Mouse (Mus musculus) hindbrain, embryonic 15.5 days (tissue): ENCODE data around the gene Crebl2. TPM values are rescaled to one million over a fixed set of nuclear protein-coding genes. Genes with fewer than 3 reads are reported as not detected.
A peak's percentile ranks its signal among the peaks of the same experiment; 100 is the strongest.

ENCODE experiments used
- ATAC-seq: fragments of 200-750 bp; cut with Nextera tagmentation; 2 replicates; pipeline ENCODE4 v1.8.0; 2017; ENCODE audit warnings: low read depth, moderate number of reproducible peaks, moderate TSS enrichment; ENCODE audit not compliant: low FRiP score
- H3K27ac ChIP-seq: fragments of 300-500 bp; sonication (generic); replicated peaks from 2 replicates; pipeline ENCODE4 v1.5.1; 2015; ENCODE audit warnings: mild to moderate bottlenecking, inconsistent platforms
- H3K27me3 ChIP-seq: fragments of 300-500 bp; sonication (generic); 2 replicates; pipeline ENCODE4 v1.6.1; 2015; ENCODE audit warnings: control low read depth, inconsistent platforms
- H3K36me3 ChIP-seq: fragments of 300-500 bp; sonication (generic); 2 replicates; pipeline ENCODE4 v1.6.1; 2015; ENCODE audit warnings: control low read depth, inconsistent platforms
- H3K4me1 ChIP-seq: fragments of 300-500 bp; sonication (generic); replicated peaks from 2 replicates; pipeline ENCODE4 v1.6.1; 2015; ENCODE audit warnings: control low read depth, inconsistent platforms
- H3K4me2 ChIP-seq: fragments of 300-500 bp; sonication (generic); 2 replicates; pipeline ENCODE4 v1.6.1; 2015; ENCODE audit warnings: moderate library complexity, mild to moderate bottlenecking, inconsistent platforms
- H3K4me3 ChIP-seq: fragments of 300-500 bp; sonication (generic); 2 replicates; pipeline ENCODE4 v1.5.1; 2015; ENCODE audit warnings: mild to moderate bottlenecking, inconsistent platforms
- H3K9ac ChIP-seq: fragments of 300-500 bp; sonication (generic); 2 replicates; pipeline ENCODE4 v1.6.1; 2015; ENCODE audit warnings: inconsistent platforms
- H3K9me3 ChIP-seq: fragments of 300-500 bp; sonication (generic); 2 replicates; pipeline ENCODE4 v1.6.1; 2016; ENCODE audit warnings: control low read depth, inconsistent platforms
- WGBS: fragments of 180-500 bp; shearing (Covaris S2); methylation state at CpG from one replicate; pipeline ENCODE4 v1.1.7; 2015; 5-methylcytosine and 5-hydroxymethylcytosine counted together
- polyA plus RNA-seq: library from polyadenylated mRNA; unstranded; fragments of >200 nt; fragmentation: Nextera tagmentation; extraction: Ambion mirVana; gene quantifications from 2 replicates; pipeline ENCODE4 v1.2.1, GENCODE M21; 2015

Gene Crebl2
- polyA plus RNA-seq, 1 experiment from 2014 or later, result 4.2 TPM

DNA sequence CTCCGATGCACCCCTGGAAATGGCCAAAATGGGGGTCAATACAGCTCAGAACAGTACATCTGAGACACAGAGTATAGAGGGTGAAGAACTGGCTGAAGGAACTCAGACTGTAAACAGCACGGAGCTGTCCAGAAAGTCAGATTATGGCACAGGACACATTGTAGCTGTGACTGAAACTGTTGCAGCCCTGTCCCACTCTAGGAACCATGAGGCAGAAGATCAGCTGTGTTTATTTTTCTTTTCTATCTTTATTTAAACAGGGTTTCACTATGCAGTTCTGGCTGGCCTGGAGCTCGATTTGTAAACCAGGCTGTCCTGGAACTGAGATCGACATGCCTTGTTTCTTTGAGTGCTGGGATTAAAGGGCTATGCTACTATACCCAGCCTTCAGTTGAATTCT lies 30.3 kb downstream of the Crebl2 start:
- ATAC-seq, result no peak
- H3K9me3 ChIP-seq, result no peaks in the 10 kb centered on the region
- H3K9ac ChIP-seq, result no peak overlapping the region
- H3K4me1 ChIP-seq, result peaks cover 20% of the 10 kb centered on the region
- H3K27ac ChIP-seq, result no peak overlapping the region
- no peak overlapping the region for H3K4me3 ChIP-seq
- H3K4me2 ChIP-seq, result no peak overlapping the region
- peaks cover 5% of the 10 kb centered on the region; the same call in 1 of the 2 replicates for H3K36me3 ChIP-seq
- no peaks in the 10 kb centered on the region for H3K27me3 ChIP-seq
- WGBS, result 88% methylated on average over 4 of the region's 4 CpGs

DNA sequence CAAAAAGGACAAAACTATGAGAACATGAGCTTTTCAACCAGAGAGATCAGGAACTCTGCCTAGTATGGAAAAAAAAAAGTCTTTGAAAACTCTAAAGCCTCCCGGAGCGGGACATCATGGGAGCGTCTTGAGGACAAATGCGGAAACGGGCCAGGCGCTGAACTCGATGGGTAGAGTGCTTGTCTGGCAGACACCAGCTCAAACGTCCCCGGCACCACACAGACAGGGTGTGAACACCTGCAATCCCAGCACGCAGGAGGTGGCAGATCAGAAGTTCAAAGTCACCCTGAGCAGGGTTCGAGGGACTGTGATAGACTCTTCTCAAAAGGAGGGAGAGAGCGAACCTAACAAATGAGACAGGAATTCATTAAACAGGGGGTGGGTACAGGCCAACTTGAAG lies 31.4 kb downstream of the Crebl2 start:
- no peak overlapping the region for H3K4me2 ChIP-seq
- 84% methylated on average over 12 of the region's 12 CpGs for WGBS
- peaks cover 8% of the 10 kb centered on the region; the same call in 1 of the 2 replicates for H3K36me3 ChIP-seq
- peaks cover 20% of the 10 kb centered on the region for H3K4me1 ChIP-seq
- no peak for ATAC-seq
- no peak overlapping the region for H3K4me3 ChIP-seq
- H3K27me3 ChIP-seq, result no peaks in the 10 kb centered on the region
- H3K9ac ChIP-seq, result no peak overlapping the region
- no peak overlapping the region for H3K27ac ChIP-seq
- no peaks in the 10 kb centered on the region for H3K9me3 ChIP-seq

GRCm38 (mm10) chr6:134862671-134863104 lies 32.7 kb downstream of the Crebl2 start:
- Histone ChIP-seq H3K27me3 (no peaks in the 10 kb centered on the region), H3K4me1 (peaks cover 20% of the 10 kb centered on the region), H3K4me2 (peak overlapping the region; percentile 58), H3K9ac (peak overlapping the region; percentile 37), H3K9me3 (no peaks in the 10 kb centered on the region), H3K27ac (peak overlapping the region; percentile 79), H3K4me3 (peak overlapping the region; percentile 35), H3K36me3 (peaks cover 16% of the 10 kb centered on the region)
- WGBS, result 2% methylated on average over 13 of the region's 13 CpGs
- ATAC-seq, result peak; percentile 73

DNA sequence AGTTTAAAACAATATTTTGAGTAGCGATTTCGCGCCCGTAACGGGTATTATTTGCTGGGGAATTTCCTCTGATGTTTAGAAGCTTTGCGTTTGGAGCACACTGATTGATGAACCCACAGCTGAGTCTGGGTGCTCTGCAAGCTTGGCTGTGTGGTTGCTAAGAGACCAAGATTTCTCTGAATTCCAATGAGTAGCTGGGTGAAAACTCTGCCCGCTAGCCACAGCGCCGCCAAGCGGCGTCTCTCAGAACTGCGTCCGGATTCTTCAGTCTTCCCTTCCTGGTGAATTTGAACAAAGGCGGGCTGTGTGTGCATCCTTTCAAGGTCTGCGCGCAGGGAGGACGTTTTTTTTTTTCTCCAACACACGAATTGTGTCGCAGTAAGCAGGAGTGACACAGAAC lies 33.2 kb downstream of the Crebl2 start:
- H3K4me2 ChIP-seq, result peak overlapping the region; percentile 58
- H3K27ac ChIP-seq, result peak overlapping the region; percentile 79
- H3K4me3 ChIP-seq, result peak overlapping the region; percentile 35
- H3K4me1 ChIP-seq, result peaks cover 20% of the 10 kb centered on the region
- 0 out of 2 replicates have a peak overlapping the region, but pooled peaks have one; percentile 17 for H3K9ac ChIP-seq
- H3K9me3 ChIP-seq, result no peaks in the 10 kb centered on the region
- no peaks in the 10 kb centered on the region for H3K27me3 ChIP-seq
- 1% methylated on average over 19 of the region's 19 CpGs for WGBS
- peak; percentile 92 for ATAC-seq
- H3K36me3 ChIP-seq, result peaks cover 18% of the 10 kb centered on the region

DNA sequence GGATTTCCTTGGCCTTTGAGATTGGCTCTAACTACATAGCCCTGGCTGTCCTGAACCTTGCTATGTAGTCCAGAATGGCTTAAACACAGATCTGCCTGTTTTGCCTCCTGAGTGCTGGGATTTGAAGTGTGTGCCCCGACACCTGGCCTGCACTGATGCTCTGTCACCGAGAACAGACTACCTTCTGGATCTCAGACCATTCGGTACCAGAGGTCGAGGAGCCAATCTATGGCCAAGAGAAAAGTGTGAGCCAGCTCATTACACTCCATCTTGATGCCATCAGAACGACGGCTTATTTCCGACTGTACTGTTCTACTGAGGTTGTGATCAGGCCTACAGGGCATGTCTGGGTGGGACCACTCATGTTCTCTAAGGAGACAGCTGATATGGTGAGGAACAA lies 36.2 kb downstream of the Crebl2 start:
- Histone ChIP-seq H3K4me2 (no peak overlapping the region), H3K27ac (no peak overlapping the region), H3K9ac (no peak overlapping the region), H3K4me3 (no peak overlapping the region), H3K27me3 (no peaks in the 10 kb centered on the region), H3K9me3 (no peaks in the 10 kb centered on the region), H3K4me1 (peaks cover 20% of the 10 kb centered on the region), H3K36me3 (peaks cover 39% of the 10 kb centered on the region)
- no peak for ATAC-seq
- 96% methylated on average over 7 of the region's 7 CpGs for WGBS

GRCm38 (mm10) chr6:134867325-134867724 lies 37.4 kb downstream of the Crebl2 start:
- no peak overlapping the region for H3K27ac ChIP-seq
- no peak for ATAC-seq
- WGBS, result 95% methylated on average over 3 of the region's 3 CpGs
- no peaks in the 10 kb centered on the region for H3K27me3 ChIP-seq
- H3K4me3 ChIP-seq, result no peak overlapping the region
- peaks cover 10% of the 10 kb centered on the region for H3K4me1 ChIP-seq
- no peaks in the 10 kb centered on the region for H3K9me3 ChIP-seq
- H3K9ac ChIP-seq, result no peak overlapping the region
- H3K36me3 ChIP-seq, result peaks cover 39% of the 10 kb centered on the region
- no peak overlapping the region for H3K4me2 ChIP-seq

DNA sequence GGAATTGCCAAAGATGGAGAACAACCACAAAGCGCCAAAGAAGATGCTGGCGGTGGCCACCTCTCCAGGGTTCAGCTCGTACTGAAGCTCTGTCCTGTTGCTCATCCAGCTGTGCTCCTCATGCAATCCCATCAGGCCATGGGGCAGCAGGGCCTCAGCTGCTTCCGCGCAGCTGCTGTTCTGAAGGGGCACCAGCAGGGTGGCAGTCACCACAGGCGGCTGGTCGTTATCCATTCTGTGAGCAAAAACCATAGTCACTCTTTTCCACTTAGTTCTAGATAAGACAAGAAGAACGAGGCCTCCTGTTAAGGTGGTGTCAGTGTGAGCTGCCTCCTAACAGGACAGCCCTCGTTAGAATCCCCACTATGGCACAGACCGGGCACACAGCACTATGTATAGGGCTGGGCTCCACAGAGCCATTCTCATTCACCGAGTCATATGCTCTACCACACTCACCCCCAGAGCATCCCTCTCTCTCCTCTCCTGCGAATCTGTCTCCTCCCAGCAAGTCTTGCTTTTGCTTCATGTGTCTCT lies 40.3 kb downstream of the Crebl2 start:
- 92% methylated on average over 12 of the region's 12 CpGs for WGBS
- H3K36me3 ChIP-seq, result peaks cover 47% of the 10 kb centered on the region
- H3K27me3 ChIP-seq, result no peaks in the 10 kb centered on the region
- no peaks in the 10 kb centered on the region for H3K4me1 ChIP-seq
- H3K4me3 ChIP-seq, result no peak overlapping the region
- no peak overlapping the region for H3K27ac ChIP-seq
- no peaks in the 10 kb centered on the region for H3K9me3 ChIP-seq
- no peak overlapping the region for H3K4me2 ChIP-seq
- peak; percentile 32; the same call in 1 of the 2 replicates for ATAC-seq
- H3K9ac ChIP-seq, result no peak overlapping the region

DNA sequence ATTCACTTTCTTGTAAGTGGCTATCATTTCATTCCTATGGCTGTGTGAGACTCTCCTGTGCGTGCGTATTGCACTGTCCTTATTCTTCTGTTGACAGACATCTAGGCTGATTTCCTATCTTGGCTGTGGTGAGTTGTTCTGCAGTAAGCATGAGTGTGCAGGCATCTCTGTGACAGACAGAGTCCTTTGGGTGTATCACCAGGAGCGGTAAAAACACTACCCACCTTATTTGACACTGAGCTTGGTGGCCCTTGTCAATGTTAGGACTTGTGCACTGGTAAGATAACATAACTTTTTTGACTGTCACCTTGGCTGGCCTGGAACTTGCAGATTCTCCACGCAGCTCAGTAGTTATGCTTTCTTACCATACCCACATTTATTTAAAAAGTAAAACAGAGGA lies 40.9 kb downstream of the Crebl2 start:
- 96% methylated on average over 4 of the region's 4 CpGs for WGBS
- H3K4me2 ChIP-seq, result no peak overlapping the region
- H3K4me3 ChIP-seq, result no peak overlapping the region
- no peaks in the 10 kb centered on the region for H3K27me3 ChIP-seq
- no peak overlapping the region for H3K9ac ChIP-seq
- H3K36me3 ChIP-seq, result peaks cover 47% of the 10 kb centered on the region
- no peaks in the 10 kb centered on the region for H3K4me1 ChIP-seq
- no peak overlapping the region for H3K27ac ChIP-seq
- no peaks in the 10 kb centered on the region for H3K9me3 ChIP-seq
- ATAC-seq, result no peak

DNA sequence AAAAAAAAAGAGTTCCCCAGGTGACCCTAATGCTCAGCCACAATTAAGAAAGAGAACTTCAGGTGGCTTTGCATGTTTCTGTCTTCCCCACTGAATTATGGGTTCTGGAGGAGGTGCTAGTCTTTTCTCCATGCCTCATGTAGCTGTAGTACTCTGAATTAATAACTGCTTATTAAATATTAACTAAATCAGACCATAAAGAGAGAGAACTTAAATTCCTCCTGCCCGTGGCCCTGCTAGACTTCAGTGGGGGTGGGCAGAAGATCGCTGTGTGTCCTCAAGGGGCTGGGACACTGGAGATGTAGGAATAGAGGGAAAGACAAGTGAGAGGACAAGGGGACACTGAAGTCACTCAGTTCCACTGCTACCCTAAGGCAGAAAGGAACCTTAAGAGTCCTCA lies 42.3 kb downstream of the Crebl2 start:
- peaks cover 48% of the 10 kb centered on the region for H3K36me3 ChIP-seq
- no peaks in the 10 kb centered on the region for H3K27me3 ChIP-seq
- no peak overlapping the region for H3K27ac ChIP-seq
- H3K4me1 ChIP-seq, result no peaks in the 10 kb centered on the region
- H3K4me2 ChIP-seq, result no peak overlapping the region
- ATAC-seq, result no peak
- 92% methylated on average over 2 of the region's 2 CpGs for WGBS
- no peaks in the 10 kb centered on the region for H3K9me3 ChIP-seq
- no peak overlapping the region for H3K9ac ChIP-seq
- H3K4me3 ChIP-seq, result no peak overlapping the region

DNA sequence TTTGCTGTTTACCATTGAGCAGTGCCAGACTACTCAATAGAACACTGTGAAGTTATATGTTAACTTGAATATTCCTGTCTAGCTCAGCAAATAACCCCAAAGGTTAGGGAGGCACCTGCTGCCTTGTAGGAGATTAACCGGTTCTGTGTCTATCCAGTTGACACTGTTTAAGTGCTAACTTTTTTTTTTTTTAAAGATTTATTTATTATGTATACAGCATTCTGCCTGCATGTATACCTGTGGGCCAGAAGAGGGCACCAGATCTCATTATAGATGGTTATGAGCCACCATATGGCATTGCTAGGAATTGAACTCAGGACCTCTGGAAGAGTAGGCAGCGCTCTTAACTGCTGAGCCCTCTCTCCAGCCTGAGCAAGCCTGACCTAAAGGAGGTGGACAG lies 43.1 kb downstream of the Crebl2 start:
- Histone ChIP-seq H3K9me3 (no peaks in the 10 kb centered on the region), H3K36me3 (peaks cover 40% of the 10 kb centered on the region), H3K27me3 (no peaks in the 10 kb centered on the region), H3K27ac (no peak overlapping the region), H3K4me3 (no peak overlapping the region), H3K4me1 (no peaks in the 10 kb centered on the region), H3K4me2 (no peak overlapping the region), H3K9ac (no peak overlapping the region)
- no peak for ATAC-seq
- 89% methylated on average over 2 of the region's 2 CpGs for WGBS

GRCm38 (mm10) chr6:134876795-134877194 lies 46.8 kb downstream of the Crebl2 start:
- H3K9me3 ChIP-seq, result no peaks in the 10 kb centered on the region
- no peaks in the 10 kb centered on the region for H3K27me3 ChIP-seq
- ATAC-seq, result no peak
- H3K36me3 ChIP-seq, result peaks cover 16% of the 10 kb centered on the region; the same call in 1 of the 2 replicates
- H3K9ac ChIP-seq, result no peak overlapping the region
- no peak overlapping the region for H3K27ac ChIP-seq
- 79% methylated on average over 6 of the region's 6 CpGs for WGBS
- H3K4me3 ChIP-seq, result no peak overlapping the region
- H3K4me1 ChIP-seq, result peaks cover 19% of the 10 kb centered on the region
- H3K4me2 ChIP-seq, result no peak overlapping the region

DNA sequence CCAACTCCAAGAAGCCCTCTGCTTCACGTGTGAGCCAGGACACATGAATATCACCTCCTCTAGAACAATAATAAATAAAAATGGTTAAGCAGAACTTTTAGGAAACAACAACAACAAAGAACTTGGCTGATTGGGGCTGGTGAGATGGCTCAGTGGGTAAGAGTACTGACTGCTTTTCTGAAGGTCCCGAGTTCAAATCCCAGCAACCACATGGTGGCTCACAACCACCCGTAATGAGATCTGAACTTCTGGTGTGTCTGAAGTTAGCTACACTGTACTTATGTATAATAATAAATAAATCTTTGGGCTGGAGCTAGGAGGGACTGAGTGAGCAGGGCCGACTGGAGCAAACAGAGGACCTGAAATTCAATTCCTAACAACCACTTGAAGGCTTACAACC lies 47.3 kb downstream of the Crebl2 start:
- Histone ChIP-seq H3K27me3 (no peaks in the 10 kb centered on the region), H3K36me3 (peaks cover 16% of the 10 kb centered on the region; the same call in 1 of the 2 replicates), H3K9ac (no peak overlapping the region), H3K4me2 (no peak overlapping the region), H3K4me3 (no peak overlapping the region), H3K4me1 (peaks cover 19% of the 10 kb centered on the region), H3K27ac (no peak overlapping the region), H3K9me3 (no peaks in the 10 kb centered on the region)
- WGBS, result 89% methylated on average over 4 of the region's 4 CpGs
- no peak for ATAC-seq

GRCm38 (mm10) chr6:134877892-134878291 lies 47.9 kb downstream of the Crebl2 start:
- Histone ChIP-seq H3K27me3 (no peaks in the 10 kb centered on the region), H3K9me3 (no peaks in the 10 kb centered on the region), H3K4me1 (peaks cover 19% of the 10 kb centered on the region), H3K9ac (no peak overlapping the region), H3K4me3 (no peak overlapping the region), H3K27ac (no peak overlapping the region), H3K4me2 (no peak overlapping the region), H3K36me3 (peaks cover 16% of the 10 kb centered on the region; the same call in 1 of the 2 replicates)
- 77% methylated on average over 1 of the region's 1 CpGs for WGBS
- no peak for ATAC-seq
